Mouse (Mus musculus): ENCODE data around the gene Mettl17.

Mettl17 gene

DNA sequence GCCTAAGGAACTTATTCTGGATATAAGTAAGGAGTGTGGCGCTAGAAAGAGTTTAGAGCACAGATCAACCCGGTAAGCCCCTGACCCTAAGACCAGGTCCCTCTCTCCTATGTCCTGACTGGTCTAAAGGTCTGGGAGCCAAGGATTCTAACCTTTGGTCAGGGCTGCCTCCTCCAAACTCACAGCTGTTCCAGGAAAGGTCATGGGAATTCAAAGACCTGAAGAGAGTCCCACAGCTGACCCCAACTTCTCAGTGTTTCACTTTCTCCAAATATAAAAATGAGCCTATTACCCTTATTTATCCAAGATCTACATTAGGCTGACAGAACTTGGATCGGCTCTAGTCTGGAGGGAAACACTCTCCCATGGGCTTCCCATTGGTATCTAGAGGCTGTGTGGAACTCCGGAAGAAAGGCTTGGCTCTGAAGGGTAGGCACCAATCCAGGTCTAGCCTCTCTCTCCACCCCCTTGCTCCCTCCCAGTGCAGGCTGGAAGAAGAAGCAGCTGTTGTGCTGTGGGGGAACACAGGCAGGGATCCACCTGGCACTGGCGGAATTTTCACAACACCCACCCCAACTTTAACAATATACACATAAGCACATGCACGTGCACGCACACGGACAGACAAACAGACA, 44.8 kb downstream of the Mettl17 start:
- DNase-seq (ENCODE audit: low spot score in 2 of 2), result no peak

DNA sequence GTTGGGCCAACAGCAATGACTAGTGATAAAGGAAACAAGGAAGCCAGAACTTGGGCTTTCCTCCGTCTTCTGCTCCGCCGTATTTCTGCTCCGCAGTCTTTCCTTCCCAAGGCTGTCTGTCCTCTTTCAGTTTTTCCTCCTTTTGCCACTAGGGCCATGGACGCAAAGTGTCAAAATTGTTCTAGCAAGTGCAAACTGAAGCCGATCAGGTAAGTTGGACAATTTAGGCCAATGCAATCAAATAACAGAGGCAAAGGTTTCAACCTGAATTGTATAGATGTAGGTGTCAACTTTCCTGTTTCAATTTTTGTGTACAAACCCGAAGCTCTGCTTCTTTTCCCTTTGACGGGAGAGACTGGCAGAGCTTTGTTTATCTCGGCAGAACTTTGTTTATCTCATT, 45.3 kb downstream of the Mettl17 start:
- no peak for DNase-seq (ENCODE audit: low spot score in 2 of 2)

GRCm38 (mm10) chr14:51930824-51931223, 46.2 kb downstream of the Mettl17 start:
- DNase-seq (ENCODE audit: low spot score in 2 of 2), result no peak

DNA sequence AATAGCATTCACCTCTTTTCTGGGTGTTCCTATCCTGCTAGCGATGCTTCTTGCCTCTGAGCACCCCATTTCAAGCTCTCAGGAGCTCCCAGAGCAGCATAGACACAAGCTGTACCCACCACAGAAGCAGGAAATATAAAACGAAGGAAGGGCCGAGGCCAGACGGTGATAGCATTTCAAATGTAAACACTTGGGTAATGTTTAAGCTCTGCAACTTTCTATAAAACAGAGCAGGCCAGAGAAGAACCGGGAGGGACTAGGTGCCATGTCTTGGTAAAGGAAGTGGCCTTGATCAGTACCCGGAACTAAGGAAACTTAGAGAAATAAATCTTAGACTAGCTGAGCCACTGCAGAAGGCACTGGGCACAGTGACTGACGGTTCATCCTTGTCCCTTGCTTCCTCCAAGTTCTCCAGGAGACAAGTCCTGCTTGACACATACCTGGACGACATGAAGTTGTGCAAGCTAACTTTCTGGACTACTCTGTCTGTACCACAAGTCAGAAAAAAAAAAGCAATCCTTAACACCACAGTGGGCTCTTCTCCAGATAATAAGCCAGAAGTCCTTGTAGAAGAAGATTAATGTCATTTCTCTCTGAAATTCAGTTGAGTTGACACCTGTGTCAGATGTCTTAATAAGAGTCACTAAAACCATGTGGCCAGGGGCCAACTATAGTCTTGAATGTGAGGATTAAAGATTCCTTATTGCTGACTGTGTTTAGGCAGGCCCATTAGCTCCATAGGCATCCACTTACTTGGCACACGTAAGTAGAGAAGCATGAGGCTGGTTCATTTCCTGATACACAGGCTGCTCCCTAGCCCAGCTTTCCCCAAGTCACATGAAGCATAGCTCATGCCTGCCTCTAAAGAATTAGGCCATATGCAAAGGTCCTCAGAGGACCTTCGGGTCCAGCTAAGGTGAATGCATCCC, 47.7 kb downstream of the Mettl17 start:
- DNase-seq (ENCODE audit: low spot score in 2 of 2), result no peak

DNA sequence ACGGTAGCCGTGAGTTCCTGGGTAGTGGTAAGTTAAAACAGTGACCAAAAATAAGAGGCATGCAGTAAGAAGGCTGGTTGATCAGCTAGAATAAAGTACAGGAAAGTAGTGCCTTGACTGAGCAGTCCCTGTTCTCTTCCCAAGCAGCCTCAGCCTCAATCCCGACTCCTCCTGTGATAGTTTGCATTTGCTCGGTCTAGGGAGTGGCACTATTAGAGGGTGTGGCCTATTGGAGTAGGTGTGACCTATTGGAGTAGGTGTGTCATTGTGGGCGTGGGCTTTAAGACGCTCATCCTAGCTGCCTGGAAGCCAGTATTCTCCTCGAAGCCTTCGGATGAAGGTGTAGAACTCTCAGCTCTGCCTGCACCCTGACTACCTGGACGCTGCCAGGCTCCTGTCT, 54.4 kb downstream of the Mettl17 start:
- no peak for DNase-seq (ENCODE audit: low spot score in 2 of 2)

- no peak for DNase-seq (ENCODE audit: low spot score in 2 of 2)
Measured at GRCm38 (mm10) chr14:51940944-51941560, 56.4 kb downstream of the Mettl17 start.

GRCm38 (mm10) chr14:51941577-51941976, 56.9 kb downstream of the Mettl17 start:
- DNase-seq (ENCODE audit: low spot score in 2 of 2), result no peak

GRCm38 (mm10) chr14:51942236-51942635, 57.6 kb downstream of the Mettl17 start:
- DNase-seq (ENCODE audit: low spot score in 2 of 2), result no peak
